Mouse (Mus musculus): Measurements from ENCODE around the gene Acsbg1.

DNA sequence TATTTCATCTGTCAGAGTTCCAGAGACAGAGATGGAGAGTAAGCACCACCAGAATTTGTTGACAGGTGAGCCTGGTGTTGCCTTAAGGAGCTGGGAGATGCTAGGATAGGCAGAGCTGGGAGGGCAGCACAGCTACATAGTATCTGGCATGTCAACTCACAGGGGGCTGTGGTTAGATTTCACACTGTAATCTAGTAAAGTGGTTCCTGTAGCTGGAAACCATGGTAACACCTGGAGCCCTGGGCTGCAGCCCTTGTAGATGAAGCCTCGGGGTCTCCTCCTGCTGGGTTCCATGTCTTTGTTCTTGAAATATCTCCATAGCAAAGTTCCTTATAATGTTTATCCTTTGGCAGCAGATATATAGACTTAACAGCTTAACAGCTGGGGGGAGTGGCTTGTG, 43.9 kb upstream of the Acsbg1 start:
- TF ChIP-seq CTCF (IDR thresholded peaks at IDR 0.05; ENCODE audit: control insufficient read depth, insufficient read depth, insufficient read length) (no peak), MYOD1 (IDR thresholded peaks at IDR 0.05; ENCODE audit: control insufficient read depth, insufficient read length, low read depth) (no peak)
